ENCODE assay signal across 26 mouse cellular contexts in the genomic region with DNA sequence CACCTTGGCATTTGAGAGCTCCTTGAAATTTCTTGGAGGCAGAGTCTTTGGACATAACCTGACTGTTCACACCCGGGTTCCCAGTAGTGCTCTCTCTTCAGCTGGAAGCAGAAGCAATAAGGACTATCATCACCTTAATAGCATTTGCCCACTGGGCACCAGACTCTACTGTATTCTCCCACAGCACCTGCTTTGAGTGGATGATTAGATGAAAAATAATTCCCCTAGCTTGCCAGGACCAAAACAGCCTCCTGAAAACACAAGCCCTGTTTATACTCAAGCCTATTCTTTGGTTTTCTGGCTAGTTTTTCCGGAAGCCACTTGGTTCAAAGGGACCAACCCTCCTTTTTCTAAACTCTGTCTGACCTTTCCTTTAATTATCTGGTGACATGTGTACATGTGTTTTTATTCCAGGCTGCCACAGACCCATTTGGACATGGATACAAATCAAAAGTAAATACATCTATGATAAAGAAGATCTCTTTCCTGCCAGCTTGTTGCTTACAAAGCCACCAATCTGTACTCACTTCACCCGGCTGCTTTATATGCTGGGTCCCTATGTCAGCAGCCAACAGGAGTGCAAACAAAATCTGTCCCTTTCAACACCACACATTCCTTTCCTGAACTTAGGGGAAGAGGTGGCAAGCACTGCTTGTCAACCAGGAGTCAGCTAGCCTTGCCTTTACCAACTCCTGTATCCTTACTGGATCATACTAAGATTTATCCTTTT.
DNase-seq lines count a peak whose midpoint lies in the region; ATAC-seq and TF ChIP-seq lines count a peak whose summit lies in the region.
"Had no signal": no experiment of that assay in that cellular context is flagged by ENCODE, and none has a peak within 500 bp of the region (broad histone marks: within the 10 kb centered on the region; RNA-seq: fewer than 3 reads in every experiment).

No protein-coding gene starts in this region.

- no peak overlapping the region for H3K27ac ChIP-seq in forebrain, embryonic 14.5 days (ENCODE audit: low read depth, low read length)
- H3K27ac ChIP-seq in forebrain, embryonic 12.5 days, result no peak overlapping the region
- H3K27ac ChIP-seq in midbrain, embryonic 10.5 days (replicated peaks), result 0 out of 2 replicates have a peak overlapping the region, but pooled peaks have one; percentile 25
- no peak overlapping the region for H3K27ac ChIP-seq in midbrain, postnatal 0 days (ENCODE audit: low read depth, low read length)
- H3K27ac ChIP-seq: heart, embryonic 15.5 days; hindbrain, embryonic 10.5 days; hindbrain, embryonic 13.5 days; intestine, embryonic 15.5 days had no signal

- no peak overlapping the region for H3K4me3 ChIP-seq in forebrain, embryonic 14.5 days (ENCODE audit: low read depth, low read length)
- no peak overlapping the region for H3K4me3 ChIP-seq in forebrain, embryonic 12.5 days (replicated peaks)
- H3K4me3 ChIP-seq in midbrain, embryonic 10.5 days, result no peak overlapping the region
- no peak overlapping the region for H3K4me3 ChIP-seq in midbrain, postnatal 0 days (ENCODE audit: low read depth, low read length)
- H3K4me3 ChIP-seq: heart, embryonic 12.5 days; heart, embryonic 15.5 days; hindbrain, embryonic 10.5 days; hindbrain, embryonic 13.5 days; intestine, embryonic 15.5 days had no signal

- H3K27me3 ChIP-seq in forebrain, embryonic 14.5 days (replicated peaks; ENCODE audit: control insufficient read depth, insufficient read depth, low read length), result no peaks in the 10 kb centered on the region
- no peaks in the 10 kb centered on the region for H3K27me3 ChIP-seq in forebrain, embryonic 12.5 days
- no peaks in the 10 kb centered on the region for H3K27me3 ChIP-seq in midbrain, embryonic 10.5 days (ENCODE audit: low read depth, poor library complexity, severe bottlenecking)
- no peaks in the 10 kb centered on the region for H3K27me3 ChIP-seq in midbrain, postnatal 0 days (ENCODE audit: insufficient read depth, low read length)
- H3K27me3 ChIP-seq: CH12.LX; heart, embryonic 12.5 days; heart, embryonic 15.5 days; hindbrain, embryonic 13.5 days; intestine, embryonic 15.5 days; Patski had no signal

- H3K4me1 ChIP-seq in forebrain, embryonic 14.5 days (ENCODE audit: control insufficient read depth, insufficient read depth, low read length), result no peaks in the 10 kb centered on the region
- peaks cover 4% of the 10 kb centered on the region; the same call in 1 of the 2 replicates for H3K4me1 ChIP-seq in forebrain, embryonic 12.5 days
- H3K4me1 ChIP-seq in midbrain, embryonic 10.5 days, result peaks cover 7% of the 10 kb centered on the region
- no peaks in the 10 kb centered on the region for H3K4me1 ChIP-seq in midbrain, postnatal 0 days (ENCODE audit: insufficient read depth, low read length)
- H3K4me1 ChIP-seq: heart, embryonic 12.5 days; heart, embryonic 15.5 days; hindbrain, embryonic 13.5 days; intestine, embryonic 15.5 days had no signal

- no peak for TF ChIP-seq CTCF in midbrain, postnatal 0 days (IDR thresholded peaks at IDR 0.05)

- no peaks in the 10 kb centered on the region for H3K36me3 ChIP-seq in forebrain, embryonic 14.5 days (ENCODE audit: control insufficient read depth, insufficient read depth, low read length)
- H3K36me3 ChIP-seq in forebrain, embryonic 12.5 days (replicated peaks), result no peaks in the 10 kb centered on the region
- no peaks in the 10 kb centered on the region for H3K36me3 ChIP-seq in midbrain, embryonic 10.5 days
- H3K36me3 ChIP-seq in midbrain, postnatal 0 days (ENCODE audit: insufficient read depth, low read length), result no peaks in the 10 kb centered on the region
- H3K36me3 ChIP-seq: G1E; heart, embryonic 12.5 days; heart, embryonic 15.5 days; hindbrain, embryonic 10.5 days; hindbrain, embryonic 13.5 days; intestine, embryonic 15.5 days had no signal

- no peaks in the 10 kb centered on the region for H3K9me3 ChIP-seq in forebrain, embryonic 14.5 days (replicated peaks; ENCODE audit: control insufficient read depth, low read length)
- no peaks in the 10 kb centered on the region for H3K9me3 ChIP-seq in forebrain, embryonic 12.5 days
- H3K9me3 ChIP-seq in midbrain, embryonic 10.5 days (replicated peaks), result no peaks in the 10 kb centered on the region
- H3K9me3 ChIP-seq in midbrain, postnatal 0 days (ENCODE audit: low read length), result no peaks in the 10 kb centered on the region
- H3K9me3 ChIP-seq: G1E; heart, embryonic 12.5 days; heart, embryonic 15.5 days; hindbrain, embryonic 10.5 days; hindbrain, embryonic 13.5 days; intestine, embryonic 15.5 days had no signal

- 40% methylated on average over 3 of the region's 3 CpGs for WGBS in forebrain, embryonic 14.5 days
- WGBS in forebrain, embryonic 12.5 days, result 66% methylated on average over 3 of the region's 3 CpGs
- 75% methylated on average over 3 of the region's 3 CpGs for WGBS in midbrain, embryonic 10.5 days
- 78% methylated on average over 3 of the region's 3 CpGs for WGBS in midbrain, postnatal 0 days

- no peak overlapping the region for H3K9ac ChIP-seq in forebrain, embryonic 14.5 days (ENCODE audit: low read length)
- no peak overlapping the region for H3K9ac ChIP-seq in forebrain, embryonic 12.5 days
- H3K9ac ChIP-seq in midbrain, postnatal 0 days (replicated peaks; ENCODE audit: low read length, poor library complexity, severe bottlenecking), result no peak overlapping the region
- H3K9ac ChIP-seq: heart, embryonic 12.5 days; heart, embryonic 15.5 days; hindbrain, embryonic 13.5 days; intestine, embryonic 15.5 days had no signal

- no peak overlapping the region for H3K4me2 ChIP-seq in forebrain, embryonic 14.5 days (ENCODE audit: low read length)
- H3K4me2 ChIP-seq in forebrain, embryonic 12.5 days, result no peak overlapping the region
- no peak overlapping the region for H3K4me2 ChIP-seq in midbrain, postnatal 0 days (ENCODE audit: low read depth, low read length, poor library complexity, severe bottlenecking)
- H3K4me2 ChIP-seq: heart, embryonic 12.5 days; heart, embryonic 15.5 days; hindbrain, embryonic 13.5 days; intestine, embryonic 15.5 days had no signal

- DNase-seq in forebrain, embryonic 14.5 days (ENCODE audit: low spot score), result peak; percentile 20
- DNase-seq in midbrain, embryonic 10.5 days (ENCODE audit: low spot score), result no peak
- no peak for DNase-seq in midbrain, postnatal 0 days (ENCODE audit: low spot score)
- peak; percentile 10 for DNase-seq in brain, embryonic 18.5 days (ENCODE audit: low read depth, low spot score)
- no peak for DNase-seq in right cerebral cortex, postnatal 10 days (ENCODE audit: low spot score in 2 of 2)
- no peak for DNase-seq in kidney, postnatal 25 days
- DNase-seq: adrenal gland, postnatal 10 days; adrenal gland, postnatal 36 days; B cell, adult 2 months; cerebellum, adult 11-12 months; cerebellum, adult 9-10 months; cerebellum, postnatal 14 days; gastrocnemius, postnatal 25 days; heart, adult 18-20 months; heart, postnatal 10 days; heart, postnatal 36 days had no signal

- no peak for ATAC-seq in forebrain, embryonic 14.5 days
- ATAC-seq in forebrain, embryonic 12.5 days (ENCODE audit: low FRiP score), result no peak
- ATAC-seq in midbrain, postnatal 0 days (ENCODE audit: low FRiP score), result no peak
- ATAC-seq: hindbrain, embryonic 16.5 days; intestine, embryonic 15.5 days; Patski had no signal

Comparison
In these comparisons a context has a peak if more than half of its experiments do, and no peak if none do; other contexts are left out.
1. DNase-seq: peak in forebrain, embryonic 14.5 days (single experiment) and brain, embryonic 18.5 days (single experiment); none in midbrain, embryonic 10.5 days (single experiment), midbrain, postnatal 0 days (single experiment), right cerebral cortex, postnatal 10 days (0 of 2) and kidney, postnatal 25 days (0 of 2).